Mouse (Mus musculus) left cerebral cortex, postnatal 10 days (tissue): Measurements from ENCODE around the gene Adarb2. TPM values are rescaled to one million over a fixed set of nuclear protein-coding genes. Genes with fewer than 3 reads are reported as not detected.
A peak's percentile ranks its signal among the peaks of the same experiment; 100 is the strongest.

Experiments
- DNase-seq, 2 experiments: peaks; one replicate each; pipeline ENCODE4 v3.0.0; 2021 to 2022; ENCODE audit warnings: low spot score in 2 of 2, mixed read lengths in 1 of 2; ENCODE audit errors: extremely low spot score in 1 of 2
- intact Hi-C: fragments of 180-260 bp; cut with DNase I; formaldehyde crosslinking; loops from one replicate; pipeline ENCODE4 v1.15.1; 2025
- total RNA-seq, 2 experiments: library from RNA; stranded (reverse); gene quantifications; 2 replicates each; pipeline ENCODE4 v1.2.3; 2021

The Adarb2 gene
- total RNA-seq, 2 experiments from 2014 or later: 28.1 to 29.2 TPM

GRCm38 (mm10) chr13:8476237-8476636 lies 273.6 kb downstream of the Adarb2 start:
- intact Hi-C loops: no loop called here
- DNase-seq: no peak

GRCm38 (mm10) chr13:8478731-8479130 lies 276.1 kb downstream of the Adarb2 start:
- intact Hi-C loops: no loop called here
- no peak for DNase-seq

GRCm38 (mm10) chr13:8479970-8480369 lies 277.3 kb downstream of the Adarb2 start:
- intact Hi-C loops: no loop called here
- no peak for DNase-seq

- no peak for DNase-seq
- intact Hi-C loops: no loop called here
Observed at GRCm38 (mm10) chr13:8481347-8481746, 278.7 kb downstream of the Adarb2 start.

- intact Hi-C loops: no loop called here
- DNase-seq: peak; percentile 13 to 28
Observed at GRCm38 (mm10) chr13:8484592-8485272, 282.1 kb downstream of the Adarb2 start.

- intact Hi-C loops: no loop called here
- no peak for DNase-seq
Observed at GRCm38 (mm10) chr13:8487756-8488434, 285.2 kb downstream of the Adarb2 start.

GRCm38 (mm10) chr13:8493363-8493762 lies 290.7 kb downstream of the Adarb2 start:
- intact Hi-C loops: no loop called here
- DNase-seq: no peak

- intact Hi-C loops: no loop called here
- no peak for DNase-seq
Observed at GRCm38 (mm10) chr13:8499551-8499950, 296.9 kb downstream of the Adarb2 start.

GRCm38 (mm10) chr13:8511069-8511817 lies 308.6 kb downstream of the Adarb2 start:
- DNase-seq: no peak
- intact Hi-C loops: no loop called here

GRCm38 (mm10) chr13:8515979-8516715 lies 313.5 kb downstream of the Adarb2 start:
- intact Hi-C loops: no loop called here
- DNase-seq: no peak

GRCm38 (mm10) chr13:8519204-8519603 lies 316.5 kb downstream of the Adarb2 start:
- intact Hi-C loops: no loop called here
- no peak for DNase-seq

- intact Hi-C loops: no loop called here
- DNase-seq: no peak
Observed at GRCm38 (mm10) chr13:8525748-8526631, 323.3 kb downstream of the Adarb2 start.

- intact Hi-C loops: no loop called here
- DNase-seq: no peak
Observed at GRCm38 (mm10) chr13:8534265-8535113, 331.8 kb downstream of the Adarb2 start.

GRCm38 (mm10) chr13:8538481-8538880 lies 335.8 kb downstream of the Adarb2 start:
- no peak for DNase-seq
- intact Hi-C loops: no loop called here

- intact Hi-C loops: no loop called here
- DNase-seq: no peak
Observed at GRCm38 (mm10) chr13:8538896-8539295, 336.2 kb downstream of the Adarb2 start.

GRCm38 (mm10) chr13:8542684-8543083 lies 340.0 kb downstream of the Adarb2 start:
- intact Hi-C loops: no loop called here
- DNase-seq: no peak

- no peak for DNase-seq
- intact Hi-C loops: no loop called here
Observed at GRCm38 (mm10) chr13:8552242-8552641, 349.6 kb downstream of the Adarb2 start.
